Mouse (Mus musculus): Measurements from ENCODE around the gene Dnlz. TPM values are rescaled to one million over a fixed set of nuclear protein-coding genes. Genes with fewer than 3 reads are reported as not detected.

Gene Dnlz
- polyA plus RNA-seq, 1 experiment from 2014 or later: 27.6 TPM

- Histone ChIP-seq H3K36me3 (replicated peaks) (peaks cover 50% of the 10 kb centered on the region), H3K4me3 (no peak overlapping the region), H3K9ac (no peak overlapping the region), H3K27me3 (replicated peaks) (no peaks in the 10 kb centered on the region), H3K4me1 (no peaks in the 10 kb centered on the region), H3K4me2 (no peak overlapping the region), H3K9me3 (no peaks in the 10 kb centered on the region), H3K27ac (no peak overlapping the region)
- WGBS: 86% methylated on average over 4 of the region's 4 CpGs
- ATAC-seq (replicated peaks): no peak
Measured at GRCm38 (mm10) chr2:26327852-26328251, 24.1 kb downstream of the Dnlz start.

- peak; percentile 66 for ATAC-seq (replicated peaks)
- Histone ChIP-seq H3K27ac (no peak overlapping the region), H3K4me2 (no peak overlapping the region), H3K27me3 (replicated peaks) (no peaks in the 10 kb centered on the region), H3K9me3 (no peaks in the 10 kb centered on the region), H3K4me1 (peaks cover 12% of the 10 kb centered on the region), H3K9ac (no peak overlapping the region), H3K4me3 (no peak overlapping the region), H3K36me3 (replicated peaks) (peaks cover 46% of the 10 kb centered on the region)
- 66% methylated on average over 15 of the region's 15 CpGs for WGBS
Measured at GRCm38 (mm10) chr2:26325386-26326181, 26.3 kb downstream of the Dnlz start.

- no peak overlapping the region for H3K4me3 ChIP-seq
- no peak for ATAC-seq (replicated peaks)
- 91% methylated on average over 2 of the region's 2 CpGs for WGBS
- no peaks in the 10 kb centered on the region for H3K27me3 ChIP-seq (replicated peaks)
- peaks cover 19% of the 10 kb centered on the region for H3K4me1 ChIP-seq
- H3K4me2 ChIP-seq: no peak overlapping the region
- H3K9ac ChIP-seq: no peak overlapping the region
- H3K9me3 ChIP-seq: no peaks in the 10 kb centered on the region
- peaks cover 46% of the 10 kb centered on the region for H3K36me3 ChIP-seq (replicated peaks)
- no peak overlapping the region for H3K27ac ChIP-seq
Measured at GRCm38 (mm10) chr2:26324917-26325316, 27.0 kb downstream of the Dnlz start.

- Histone ChIP-seq H3K27ac (no peak overlapping the region), H3K4me3 (no peak overlapping the region), H3K36me3 (replicated peaks) (peaks cover 43% of the 10 kb centered on the region), H3K9me3 (no peaks in the 10 kb centered on the region), H3K4me2 (no peak overlapping the region), H3K9ac (no peak overlapping the region), H3K4me1 (peaks cover 30% of the 10 kb centered on the region), H3K27me3 (replicated peaks) (no peaks in the 10 kb centered on the region)
- ATAC-seq (replicated peaks): no peak
- 96% methylated on average over 13 of the region's 13 CpGs for WGBS
Measured at GRCm38 (mm10) chr2:26323589-26324325, 28.2 kb downstream of the Dnlz start.

- 86% methylated on average over 14 of the region's 14 CpGs for WGBS
Measured at GRCm38 (mm10) chr2:26320245-26321185, 31.4 kb downstream of the Dnlz start.

GRCm38 (mm10) chr2:26319519-26320244, 32.2 kb downstream of the Dnlz start:
- Histone ChIP-seq H3K4me2 (no peak overlapping the region), H3K27me3 (replicated peaks) (no peaks in the 10 kb centered on the region), H3K36me3 (replicated peaks) (peaks cover 21% of the 10 kb centered on the region; the same call in 1 of the 2 replicates), H3K9me3 (no peaks in the 10 kb centered on the region), H3K9ac (no peak overlapping the region), H3K4me3 (no peak overlapping the region), H3K27ac (no peak overlapping the region), H3K4me1 (peaks cover 60% of the 10 kb centered on the region)
- ATAC-seq (replicated peaks): no peak
- 82% methylated on average over 13 of the region's 13 CpGs for WGBS

More at GRCm38 (mm10) chr2:26320245-26321185, 31.4 kb downstream of the Dnlz start:
- H3K4me2 ChIP-seq: no peak overlapping the region
- peaks cover 25% of the 10 kb centered on the region; the same call in 1 of the 2 replicates for H3K36me3 ChIP-seq (replicated peaks)
- H3K9ac ChIP-seq: no peak overlapping the region
- no peaks in the 10 kb centered on the region for H3K9me3 ChIP-seq
- no peak for ATAC-seq (replicated peaks)
- H3K4me3 ChIP-seq: no peak overlapping the region
- no peaks in the 10 kb centered on the region for H3K27me3 ChIP-seq (replicated peaks)
- peaks cover 56% of the 10 kb centered on the region for H3K4me1 ChIP-seq
- no peak overlapping the region for H3K27ac ChIP-seq

GRCm38 (mm10) chr2:26319109-26319508, 32.8 kb downstream of the Dnlz start:
- Histone ChIP-seq H3K36me3 (replicated peaks) (peaks cover 15% of the 10 kb centered on the region; the same call in 1 of the 2 replicates), H3K27ac (0 out of 2 replicates have a peak overlapping the region, but pooled peaks have one; percentile 15), H3K4me3 (no peak overlapping the region), H3K9ac (no peak overlapping the region; the same call in 1 of the 2 replicates), H3K9me3 (no peaks in the 10 kb centered on the region), H3K27me3 (replicated peaks) (no peaks in the 10 kb centered on the region), H3K4me1 (peaks cover 63% of the 10 kb centered on the region), H3K4me2 (no peak overlapping the region)
- ATAC-seq (replicated peaks): no peak
- WGBS: 82% methylated on average over 9 of the region's 9 CpGs

GRCm38 (mm10) chr2:26317991-26318672, 33.8 kb downstream of the Dnlz start:
- H3K4me1 ChIP-seq: peaks cover 63% of the 10 kb centered on the region
- no peak overlapping the region for H3K27ac ChIP-seq
- no peaks in the 10 kb centered on the region for H3K9me3 ChIP-seq
- no peaks in the 10 kb centered on the region for H3K27me3 ChIP-seq (replicated peaks)
- WGBS: 87% methylated on average over 3 of the region's 3 CpGs
- 0 out of 2 replicates have a peak, but pooled peaks cover 6% of the 10 kb centered on the region for H3K36me3 ChIP-seq (replicated peaks)
- peak overlapping the region; percentile 72 for H3K4me2 ChIP-seq
- no peak for ATAC-seq (replicated peaks)
- H3K9ac ChIP-seq: peak overlapping the region; percentile 94
- H3K4me3 ChIP-seq: no peak overlapping the region; the same call in 1 of the 2 replicates

- no peak for ATAC-seq (replicated peaks)
- 73% methylated on average over 3 of the region's 3 CpGs for WGBS
- H3K4me2 ChIP-seq: peak overlapping the region; percentile 72
- H3K9ac ChIP-seq: peak overlapping the region; percentile 94
- 0 out of 2 replicates have a peak, but pooled peaks cover 2% of the 10 kb centered on the region for H3K36me3 ChIP-seq (replicated peaks)
- no peak overlapping the region for H3K27ac ChIP-seq
- H3K4me3 ChIP-seq: peak overlapping the region; percentile 84
- no peaks in the 10 kb centered on the region for H3K9me3 ChIP-seq
- no peaks in the 10 kb centered on the region for H3K27me3 ChIP-seq (replicated peaks)
- peaks cover 63% of the 10 kb centered on the region for H3K4me1 ChIP-seq
Measured at GRCm38 (mm10) chr2:26317371-26317770, 34.5 kb downstream of the Dnlz start.

GRCm38 (mm10) chr2:26316576-26317246, 35.2 kb downstream of the Dnlz start:
- no peak for ATAC-seq (replicated peaks)

More at GRCm38 (mm10) chr2:26316576-26317246, 35.2 kb downstream of the Dnlz start:
- Histone ChIP-seq H3K36me3 (replicated peaks) (no peaks in the 10 kb centered on the region), H3K4me3 (peak overlapping the region; percentile 84), H3K4me2 (peak overlapping the region; percentile 72), H3K27ac (peak overlapping the region; percentile 97), H3K9me3 (no peaks in the 10 kb centered on the region), H3K9ac (peak overlapping the region; percentile 94), H3K4me1 (peaks cover 61% of the 10 kb centered on the region), H3K27me3 (replicated peaks) (no peaks in the 10 kb centered on the region)
- 48% methylated on average over 9 of the region's 9 CpGs for WGBS
